Mouse (Mus musculus): ENCODE results near the gene Spdye4a.

DNA sequence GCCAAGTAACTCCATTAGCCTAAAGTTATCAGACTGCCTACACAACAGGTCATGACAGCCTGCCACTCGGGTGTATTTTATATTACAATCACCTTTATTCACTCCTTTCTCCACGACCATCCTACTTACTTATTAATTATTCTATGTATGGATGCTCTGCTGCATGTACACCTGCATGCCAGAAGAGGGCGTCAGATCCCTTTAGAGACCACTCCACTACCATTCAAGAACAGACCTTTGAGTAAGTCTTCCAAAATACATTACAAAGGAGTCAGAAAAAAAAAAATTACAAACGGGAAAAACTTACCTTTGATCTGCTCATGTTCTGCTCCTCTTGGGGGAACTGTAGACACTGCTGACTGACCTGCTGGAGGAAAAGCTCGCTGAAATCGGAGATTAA lies 47.5 kb downstream of the Spdye4a start:
- TF ChIP-seq GATA1 (IDR thresholded peaks at IDR 0.05; ENCODE audit: low read length) (no peak), TAL1 (IDR thresholded peaks at IDR 0.05; ENCODE audit: low read length) (no peak)

Data from erythroblast, embryonic 14.5 days (primary cell).